Mouse (Mus musculus): ENCODE results near the gene Synj1. TPM values are rescaled to one million over a fixed set of nuclear protein-coding genes. Genes with fewer than 3 reads are reported as not detected.

Synj1 gene
- polyA plus RNA-seq (2015; fragmentation: Nextera tagmentation; extraction: Ambion mirVana) = 36.0 and 44.9 TPM in 2 replicates

DNA sequence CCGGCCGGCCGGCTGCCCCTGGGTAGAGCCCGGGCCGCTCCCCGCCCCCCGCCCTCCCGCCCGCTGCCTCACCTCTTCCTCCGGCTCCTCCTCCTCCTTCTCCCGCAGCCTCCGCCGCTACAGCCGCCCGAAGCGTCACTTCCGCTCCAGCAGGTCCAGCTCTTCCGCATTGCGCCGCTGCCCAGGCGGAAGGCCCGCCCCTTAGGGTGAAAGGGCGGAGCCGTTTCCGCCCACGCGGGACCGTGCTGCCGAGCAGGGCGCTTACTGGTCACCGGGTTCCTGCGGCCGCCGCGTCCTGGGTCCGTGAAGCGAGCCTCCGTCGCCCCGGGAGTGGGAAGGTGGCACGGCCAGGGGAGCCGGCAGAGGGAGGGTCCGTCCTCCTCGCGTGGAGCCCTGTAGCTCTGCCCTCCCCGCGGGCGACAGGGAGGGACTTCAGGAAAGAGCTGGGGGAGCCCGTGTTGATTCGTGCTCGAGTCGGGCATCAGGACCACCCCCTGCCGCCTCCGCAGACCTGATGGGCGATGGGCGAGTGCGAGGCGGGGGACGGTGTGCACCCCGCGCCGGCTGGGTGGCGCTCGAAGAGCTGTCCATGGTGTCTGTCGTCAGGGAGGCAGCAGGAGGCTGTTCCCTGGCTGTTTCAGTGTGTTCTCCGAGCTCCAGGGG, at the start of gene Synj1:
Gene Synj1, minus strand, starts transcription at position 288 of the 663 bp plus-strand sequence.
- peak within 1 kb of the TSS; percentile 99 for H3K4me3 ChIP-seq (replicated peaks; ENCODE audit: low read length)
- H3K4me2 ChIP-seq (ENCODE audit: low read length) = peak within 1 kb of the TSS; percentile 57
- H3K36me3 ChIP-seq (ENCODE audit: control insufficient read depth, insufficient read depth) = peaks cover 10% of the 10 kb centered on the region
- peak within 1 kb of the TSS; percentile 96 for H3K27ac ChIP-seq (ENCODE audit: low read length)
- H3K9me3 ChIP-seq (ENCODE audit: control insufficient read depth, low read length) = no peaks in the 10 kb centered on the region
- peaks cover 14% of the 10 kb centered on the region for H3K4me1 ChIP-seq (replicated peaks; ENCODE audit: control insufficient read depth, insufficient read depth, low read length)
- no peaks in the 10 kb centered on the region for H3K27me3 ChIP-seq (replicated peaks; ENCODE audit: control insufficient read depth, insufficient read depth, low read length)
- WGBS = under 1% methylated on average over 60 of the region's 66 CpGs
- peak; percentile 96 for ATAC-seq
- peak within 1 kb of the TSS; percentile 91 for H3K9ac ChIP-seq (replicated peaks; ENCODE audit: low read depth, low read length)

- Histone ChIP-seq H3K27me3 (replicated peaks; ENCODE audit: control insufficient read depth, insufficient read depth, low read length) (no peaks in the 10 kb centered on the region), H3K4me2 (ENCODE audit: low read length) (no peak overlapping the region), H3K36me3 (ENCODE audit: control insufficient read depth, insufficient read depth) (no peaks in the 10 kb centered on the region), H3K27ac (ENCODE audit: low read length) (no peak overlapping the region), H3K4me1 (replicated peaks; ENCODE audit: control insufficient read depth, insufficient read depth, low read length) (no peaks in the 10 kb centered on the region), H3K9ac (replicated peaks; ENCODE audit: low read depth, low read length) (no peak overlapping the region), H3K4me3 (replicated peaks; ENCODE audit: low read length) (no peak overlapping the region), H3K9me3 (ENCODE audit: control insufficient read depth, low read length) (no peaks in the 10 kb centered on the region)
- 90% methylated on average over 6 of the region's 6 CpGs for WGBS
- no peak for ATAC-seq
Observed at GRCm38 (mm10) chr16:91057741-91058140, 46.6 kb upstream of the Synj1 start.

DNA sequence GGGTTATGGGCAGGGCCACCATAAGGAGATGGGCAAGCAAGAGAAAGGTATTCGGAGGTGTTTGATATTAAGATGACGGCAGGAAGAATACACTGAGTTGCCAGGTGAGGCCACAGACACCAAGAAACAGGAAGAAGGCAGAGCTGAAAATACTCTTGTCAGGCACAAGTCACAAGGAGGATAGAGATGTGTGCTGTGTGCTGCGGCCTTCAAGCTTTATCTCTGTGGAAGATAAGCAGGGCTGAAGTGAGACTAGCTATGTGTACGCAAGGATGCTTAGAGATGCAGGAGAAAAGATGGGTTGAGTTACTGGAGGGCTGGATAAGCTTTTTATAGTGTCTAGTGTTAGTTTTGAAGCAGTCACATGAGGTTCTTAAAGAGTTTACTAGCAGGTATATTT, 46.2 kb upstream of the Synj1 start:
- WGBS = 97% methylated on average over 4 of the region's 4 CpGs
- H3K4me3 ChIP-seq (replicated peaks; ENCODE audit: low read length) = no peak overlapping the region
- H3K4me2 ChIP-seq (ENCODE audit: low read length) = no peak overlapping the region
- H3K27me3 ChIP-seq (replicated peaks; ENCODE audit: control insufficient read depth, insufficient read depth, low read length) = no peaks in the 10 kb centered on the region
- H3K4me1 ChIP-seq (replicated peaks; ENCODE audit: control insufficient read depth, insufficient read depth, low read length) = no peaks in the 10 kb centered on the region
- ATAC-seq = no peak
- H3K9ac ChIP-seq (replicated peaks; ENCODE audit: low read depth, low read length) = no peak overlapping the region
- H3K36me3 ChIP-seq (ENCODE audit: control insufficient read depth, insufficient read depth) = no peaks in the 10 kb centered on the region
- no peaks in the 10 kb centered on the region for H3K9me3 ChIP-seq (ENCODE audit: control insufficient read depth, low read length)
- H3K27ac ChIP-seq (ENCODE audit: low read length) = no peak overlapping the region

GRCm38 (mm10) chr16:91056043-91056821, 45.1 kb upstream of the Synj1 start:
- H3K9ac ChIP-seq (replicated peaks; ENCODE audit: low read depth, low read length) = no peak overlapping the region
- WGBS = 46% methylated on average over 16 of the region's 16 CpGs

DNA sequence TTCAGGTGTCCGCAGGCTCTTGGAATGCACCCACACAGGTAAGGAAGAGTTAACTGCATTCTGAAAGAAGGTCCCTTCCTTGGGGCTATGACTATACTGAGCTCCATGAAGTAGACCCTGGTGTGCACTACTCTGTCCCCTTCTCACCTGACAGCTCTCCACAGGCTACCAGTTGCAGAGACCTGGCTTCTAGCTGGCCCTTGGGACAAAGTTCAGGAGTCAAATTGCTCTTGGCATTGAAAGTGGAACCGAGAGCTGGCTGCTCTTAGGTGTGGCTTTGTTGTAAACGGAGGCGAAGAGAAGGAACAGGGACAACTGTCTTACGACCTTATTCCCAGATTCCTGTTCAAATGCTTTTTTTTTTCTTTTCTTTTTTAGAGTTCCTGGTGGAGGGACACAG, 44.0 kb upstream of the Synj1 start:
- Histone ChIP-seq H3K4me2 (ENCODE audit: low read length) (no peak overlapping the region), H3K9me3 (ENCODE audit: control insufficient read depth, low read length) (no peaks in the 10 kb centered on the region), H3K36me3 (ENCODE audit: control insufficient read depth, insufficient read depth) (no peaks in the 10 kb centered on the region), H3K27ac (ENCODE audit: low read length) (no peak overlapping the region), H3K27me3 (replicated peaks; ENCODE audit: control insufficient read depth, insufficient read depth, low read length) (no peaks in the 10 kb centered on the region), H3K4me1 (replicated peaks; ENCODE audit: control insufficient read depth, insufficient read depth, low read length) (no peaks in the 10 kb centered on the region), H3K9ac (replicated peaks; ENCODE audit: low read depth, low read length) (no peak overlapping the region), H3K4me3 (replicated peaks; ENCODE audit: low read length) (no peak overlapping the region)
- no peak for ATAC-seq
- 82% methylated on average over 5 of the region's 5 CpGs for WGBS

More at GRCm38 (mm10) chr16:91056043-91056821, 45.1 kb upstream of the Synj1 start:
- Histone ChIP-seq H3K4me3 (replicated peaks; ENCODE audit: low read length) (no peak overlapping the region), H3K4me2 (ENCODE audit: low read length) (no peak overlapping the region), H3K9me3 (ENCODE audit: control insufficient read depth, low read length) (no peaks in the 10 kb centered on the region), H3K27ac (ENCODE audit: low read length) (no peak overlapping the region), H3K27me3 (replicated peaks; ENCODE audit: control insufficient read depth, insufficient read depth, low read length) (no peaks in the 10 kb centered on the region), H3K36me3 (ENCODE audit: control insufficient read depth, insufficient read depth) (no peaks in the 10 kb centered on the region), H3K4me1 (replicated peaks; ENCODE audit: control insufficient read depth, insufficient read depth, low read length) (no peaks in the 10 kb centered on the region)
- no peak for ATAC-seq

DNA sequence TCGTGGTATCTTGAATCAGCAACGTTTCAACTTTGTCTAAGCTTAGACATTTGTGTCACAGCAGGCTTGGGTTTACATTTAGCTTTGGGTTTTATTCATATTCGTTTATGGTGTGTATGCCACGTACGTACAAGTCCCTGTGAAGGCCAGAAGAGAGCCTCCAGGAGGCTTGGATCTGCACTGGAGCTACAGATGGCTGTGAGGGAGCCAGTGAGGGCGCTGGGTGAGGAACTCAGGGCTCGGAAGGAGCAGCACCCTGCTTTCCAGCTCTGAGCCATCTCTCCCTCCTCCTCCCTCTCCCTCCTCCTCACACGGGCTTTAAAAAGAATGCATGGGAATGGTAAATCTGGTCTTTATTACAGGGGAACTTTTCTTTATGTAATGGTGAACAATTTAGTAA, 42.5 kb upstream of the Synj1 start:
- Histone ChIP-seq H3K4me1 (replicated peaks; ENCODE audit: control insufficient read depth, insufficient read depth, low read length) (no peaks in the 10 kb centered on the region), H3K4me2 (ENCODE audit: low read length) (no peak overlapping the region), H3K36me3 (ENCODE audit: control insufficient read depth, insufficient read depth) (no peaks in the 10 kb centered on the region), H3K9me3 (ENCODE audit: control insufficient read depth, low read length) (no peaks in the 10 kb centered on the region), H3K27ac (ENCODE audit: low read length) (no peak overlapping the region), H3K4me3 (replicated peaks; ENCODE audit: low read length) (no peak overlapping the region), H3K9ac (replicated peaks; ENCODE audit: low read depth, low read length) (no peak overlapping the region), H3K27me3 (replicated peaks; ENCODE audit: control insufficient read depth, insufficient read depth, low read length) (no peaks in the 10 kb centered on the region)
- ATAC-seq = no peak
- WGBS = 50% methylated on average over 8 of the region's 8 CpGs

GRCm38 (mm10) chr16:91045511-91045910, 34.4 kb upstream of the Synj1 start:
- 60% methylated on average over 8 of the region's 8 CpGs for WGBS
- H3K9me3 ChIP-seq (ENCODE audit: control insufficient read depth, low read length) = no peaks in the 10 kb centered on the region
- H3K36me3 ChIP-seq (ENCODE audit: control insufficient read depth, insufficient read depth) = 0 out of 2 replicates have a peak, but pooled peaks cover under 1% of the 10 kb centered on the region
- no peaks in the 10 kb centered on the region for H3K27me3 ChIP-seq (replicated peaks; ENCODE audit: control insufficient read depth, insufficient read depth, low read length)
- no peak overlapping the region for H3K9ac ChIP-seq (replicated peaks; ENCODE audit: low read depth, low read length)
- ATAC-seq = no peak
- H3K4me2 ChIP-seq (ENCODE audit: low read length) = no peak overlapping the region
- no peak overlapping the region for H3K4me3 ChIP-seq (replicated peaks; ENCODE audit: low read length)
- H3K27ac ChIP-seq (ENCODE audit: low read length) = no peak overlapping the region
- H3K4me1 ChIP-seq (replicated peaks; ENCODE audit: control insufficient read depth, insufficient read depth, low read length) = peaks cover 14% of the 10 kb centered on the region

GRCm38 (mm10) chr16:91044270-91045182, 33.4 kb upstream of the Synj1 start, which contains the start of gene Paxbp1:
Gene Paxbp1, minus strand, starts transcription at chr16:91044543.
- Histone ChIP-seq H3K9me3 (ENCODE audit: control insufficient read depth, low read length) (no peaks in the 10 kb centered on the region), H3K27me3 (replicated peaks; ENCODE audit: control insufficient read depth, insufficient read depth, low read length) (no peaks in the 10 kb centered on the region), H3K4me3 (replicated peaks; ENCODE audit: low read length) (peak within 1 kb of the TSS; percentile 100), H3K9ac (replicated peaks; ENCODE audit: low read depth, low read length) (peak within 1 kb of the TSS; percentile 98), H3K4me2 (ENCODE audit: low read length) (peak within 1 kb of the TSS; percentile 83), H3K4me1 (replicated peaks; ENCODE audit: control insufficient read depth, insufficient read depth, low read length) (peaks cover 14% of the 10 kb centered on the region), H3K27ac (ENCODE audit: low read length) (peak within 1 kb of the TSS; percentile 97), H3K36me3 (ENCODE audit: control insufficient read depth, insufficient read depth) (0 out of 2 replicates have a peak, but pooled peaks cover 2% of the 10 kb centered on the region)
- ATAC-seq = peak; percentile 96
- 2% methylated on average over 69 of the region's 70 CpGs for WGBS

Measured in forebrain, embryonic 16.5 days (tissue).